Comparison of ENCODE assay signal across 8 mouse cellular contexts in genomic region chr1:63112865-63113261, GRCm38 (mm10). TPM values are rescaled to one million over a fixed set of nuclear protein-coding genes. Genes with fewer than 3 reads are reported as not detected.
A peak's percentile ranks its signal among the peaks of the same experiment; 100 is the strongest.
DNase-seq lines count a peak whose midpoint lies in the region; ATAC-seq lines count a peak whose summit lies in the region.

No protein-coding gene starts in this region.

- H3K9me3 ChIP-seq in heart, embryonic 10.5 days: no peaks in the 10 kb centered on the region
- no peaks in the 10 kb centered on the region for H3K9me3 ChIP-seq in kidney, embryonic 14.5 days (ENCODE audit: control insufficient read depth, low read length)

- H3K27ac ChIP-seq in heart, embryonic 10.5 days: peak overlapping the region; percentile 100
- peak overlapping the region; percentile 99 for H3K27ac ChIP-seq in kidney, embryonic 14.5 days (ENCODE audit: low read depth, low read length)

- peak overlapping the region; percentile 78 for H3K4me3 ChIP-seq in heart, embryonic 10.5 days
- peak overlapping the region; percentile 82 for H3K4me3 ChIP-seq in kidney, embryonic 14.5 days (ENCODE audit: low read length)

- peaks cover 33% of the 10 kb centered on the region for H3K4me1 ChIP-seq in heart, embryonic 10.5 days
- H3K4me1 ChIP-seq in kidney, embryonic 14.5 days (ENCODE audit: control insufficient read depth, insufficient read depth, low read length): peaks cover 21% of the 10 kb centered on the region; the same call in 1 of the 2 replicates

- peak overlapping the region; percentile 78 for H3K4me2 ChIP-seq in kidney, embryonic 14.5 days (replicated peaks; ENCODE audit: low read depth, low read length)

- 4% methylated on average over 11 of the region's 11 CpGs for WGBS in heart, embryonic 10.5 days
- 2% methylated on average over 11 of the region's 11 CpGs for WGBS in kidney, embryonic 14.5 days

- peak; percentile 53 for DNase-seq in CD4-positive helper T cell, adult 2 months (ENCODE audit: low read depth, low spot score)
- DNase-seq in adrenal gland, adult (ENCODE audit: inconsistent age in 2 of 2, low spot score in 1 of 2): peak; percentile 56 to 86
- peak; percentile 49 for DNase-seq in embryo, embryonic 9.5 days (ENCODE audit: extremely low spot score)
- peak; percentile 80 for DNase-seq in heart, embryonic 10.5 days (ENCODE audit: low spot score)
- DNase-seq in lung, postnatal 36 days: peak; percentile 28
- DNase-seq in retina, postnatal 1 day: peak; percentile 41

- H3K36me3 ChIP-seq in heart, embryonic 10.5 days: peaks cover 5% of the 10 kb centered on the region; the same call in 1 of the 2 replicates
- no peaks in the 10 kb centered on the region for H3K36me3 ChIP-seq in kidney, embryonic 14.5 days (ENCODE audit: control insufficient read depth, insufficient read depth, low read length)

- no peaks in the 10 kb centered on the region for H3K27me3 ChIP-seq in heart, embryonic 10.5 days (ENCODE audit: insufficient read depth, poor library complexity, severe bottlenecking)
- H3K27me3 ChIP-seq in kidney, embryonic 14.5 days (ENCODE audit: control insufficient read depth, insufficient read depth, low read length): no peaks in the 10 kb centered on the region

- peak overlapping the region; percentile 100 for H3K9ac ChIP-seq in kidney, embryonic 14.5 days (ENCODE audit: low read depth, low read length)

- peak; percentile 36 for ATAC-seq in kidney, embryonic 14.5 days (ENCODE audit: low FRiP score, low TSS enrichment)
- ATAC-seq in activated CD4-positive, CD25-positive, alpha-beta regulatory T cell, adult 4 months: no peak

RNA-seq across cellular contexts. Expression of gene Ino80d, which starts 1.6 kb away (rescaled TPM):
- 12.2 and 12.9 TPM in 2 replicates for polyA plus RNA-seq in heart, embryonic 10.5 days (2016; fragmentation: Nextera tagmentation; extraction: Ambion mirVana)
- polyA plus RNA-seq in kidney, embryonic 14.5 days (2014; fragmentation: Nextera tagmentation; extraction: Ambion mirVana): 11.5 and 16.5 TPM in 2 replicates
- 10 to 100 TPM; 20.9 to 23.0 TPM for polyA plus RNA-seq in activated CD4-positive, CD25-positive, alpha-beta regulatory T cell, adult 4 months (2017; shearing (Covaris generic))

Comparison
In these comparisons a context has a peak if more than half of its experiments do, and no peak if none do; other contexts are left out.
1. DNase-seq: peak in every context shown above with its lines; median percentile 80 in heart, embryonic 10.5 days; 71 in adrenal gland, adult; 53 in CD4-positive helper T cell, adult 2 months; 49 in embryo, embryonic 9.5 days; 41 in retina, postnatal 1 day; 28 in lung, postnatal 36 days.